Mouse (Mus musculus) ovary, adult 18-20 months (tissue): ENCODE measurements at regions not wholly inside any gene's neighbourhood (a gene's known extent, or its start where the extent isn't known, plus 50 kb on each side); places are given as distances from the start of the nearest gene placed in this dataset.
A peak's percentile ranks its signal among the peaks of the same experiment; 100 is the strongest.
"Not testable (repeated sequence)": the region's sequence is repeated elsewhere in the genome, so short reads cannot be mapped to it uniquely, and the experiment has no call there.

Source experiments
- DNase-seq: peaks from one replicate; pipeline ENCODE4 v3.0.0; 2022; ENCODE audit warnings: low spot score, mixed read lengths

GRCm38 (mm10) chr3:8310379-8311128, 1299.3 kb downstream of the Zfp704 start:
- DNase-seq, result no peak

- DNase-seq, result no peak
Observed at GRCm38 (mm10) chr3:8307296-8307695, 1302.6 kb downstream of the Zfp704 start.

- DNase-seq, result no peak
Observed at GRCm38 (mm10) chr3:8304784-8305183, 1305.1 kb downstream of the Zfp704 start.

GRCm38 (mm10) chr3:8293036-8293435, 1316.8 kb downstream of the Zfp704 start:
- DNase-seq, result no peak

GRCm38 (mm10) chr3:8289558-8289957, 1320.3 kb downstream of the Zfp704 start:
- no peak for DNase-seq

- no peak for DNase-seq
Observed at GRCm38 (mm10) chr3:8288437-8288836, 1321.4 kb downstream of the Zfp704 start.

GRCm38 (mm10) chr3:8284655-8285428, 1325.0 kb downstream of the Zfp704 start:
- DNase-seq, result no peak

GRCm38 (mm10) chr3:8282411-8282810, 1327.5 kb downstream of the Zfp704 start:
- no peak for DNase-seq

- DNase-seq, result no peak
Observed at GRCm38 (mm10) chr3:8276661-8277060, 1333.2 kb downstream of the Zfp704 start.

- no peak for DNase-seq
Observed at GRCm38 (mm10) chr3:8270935-8271298, 1339.0 kb downstream of the Zfp704 start.

GRCm38 (mm10) chr3:8270009-8270934, 1339.6 kb downstream of the Zfp704 start:
- no peak for DNase-seq

GRCm38 (mm10) chr3:8265783-8266182, 1344.1 kb downstream of the Zfp704 start:
- DNase-seq, result no peak

- no peak for DNase-seq
Observed at GRCm38 (mm10) chr3:8264366-8265033, 1345.4 kb downstream of the Zfp704 start.

- DNase-seq, result no peak
Observed at GRCm38 (mm10) chr3:8257293-8257692, 1352.6 kb downstream of the Zfp704 start.

- DNase-seq, result no peak
Observed at GRCm38 (mm10) chr3:8252311-8252710, 1357.6 kb downstream of the Zfp704 start.

- DNase-seq, result no peak
Observed at GRCm38 (mm10) chr3:8248911-8249310, 1361.0 kb downstream of the Zfp704 start.

- DNase-seq, result peak; percentile 52
Observed at GRCm38 (mm10) chr3:8245822-8246221, 1364.1 kb downstream of the Zfp704 start.

GRCm38 (mm10) chr3:8245195-8245789, 1364.6 kb downstream of the Zfp704 start:
- DNase-seq, result peak; percentile 43

GRCm38 (mm10) chr3:8244526-8245194, 1365.2 kb downstream of the Zfp704 start:
- not testable (repeated sequence) for DNase-seq

GRCm38 (mm10) chr3:8206623-8207404, 1403.1 kb downstream of the Zfp704 start:
- no peak for DNase-seq
